Mouse (Mus musculus): ENCODE measurements around the gene Usp8. TPM values are rescaled to one million over a fixed set of nuclear protein-coding genes. Genes with fewer than 3 reads are reported as not detected.
A peak's percentile ranks its signal among the peaks of the same experiment; 100 is the strongest.

Gene Usp8
- total and polyA plus RNA-seq, 3 experiments = 24.1 to 41.5 (median 24.2) TPM

DNA sequence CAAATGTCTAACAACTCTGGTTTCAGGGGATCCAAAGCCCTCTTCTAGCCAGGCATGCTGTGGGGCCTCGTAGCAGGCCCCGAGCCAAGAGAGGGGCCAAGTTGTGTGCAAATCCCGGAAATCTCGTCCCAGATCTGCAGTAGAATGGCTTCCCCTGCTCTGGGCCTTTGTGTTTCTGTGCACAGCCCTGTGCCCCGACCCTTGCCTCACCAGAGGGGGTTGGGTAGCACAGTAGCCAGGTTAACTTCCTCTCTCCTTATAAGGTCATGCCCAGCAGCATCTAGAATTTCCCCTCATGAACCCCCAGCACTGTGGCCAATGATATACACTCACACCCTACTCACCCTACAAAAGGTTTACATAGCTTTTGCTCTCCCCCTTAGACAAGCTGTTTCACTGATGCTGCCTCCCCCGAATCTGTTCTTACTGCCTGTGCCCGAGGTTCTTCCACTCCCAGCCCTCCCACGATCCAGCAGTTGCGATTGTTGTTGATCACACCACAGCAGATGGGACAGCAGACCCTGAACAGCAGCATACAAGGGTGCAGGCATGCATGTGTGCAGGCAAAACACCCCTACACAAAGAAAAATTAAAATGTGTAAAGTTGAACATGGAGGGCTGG is 80.7 kb downstream of the Usp8 start:
- Histone ChIP-seq H3K4me2 (ENCODE audit: insufficient read depth, low read depth, poor library complexity, severe bottlenecking) (no peak overlapping the region), H3K9ac (ENCODE audit: insufficient read depth, low read depth) (no peak overlapping the region), H3K4me1 (ENCODE audit: control insufficient read depth in 1 of 2, insufficient read depth in 2 of 2) (peaks cover 0 to 3% of the 10 kb centered on the region in 2 experiments; a peak in 2 of 4 replicates), H3K27me3 (replicated peaks) (no peaks in the 10 kb centered on the region), H3K79me2 (replicated peaks; ENCODE audit: control insufficient read depth, extremely low read depth, insufficient read depth, poor library complexity, severe bottlenecking) (no peaks in the 10 kb centered on the region), H3K27ac (ENCODE audit: insufficient read depth, low read depth) (no peak overlapping the region), H3K36me3 (replicated peaks in 1 of 2; ENCODE audit: control insufficient read depth in 1 of 2, insufficient read depth in 1 of 2, low read length in 1 of 2) (peaks cover 10 to 22% of the 10 kb centered on the region in 2 experiments), H3K4me3 (replicated peaks in 1 of 3; ENCODE audit: low read depth in 2 of 3, low read length in 2 of 3, poor library complexity in 1 of 3) (no peak overlapping the region), H3K9me3 (replicated peaks; ENCODE audit: low read length) (no peaks in the 10 kb centered on the region)
- in situ Hi-C loops (cut with MboI; ENCODE audit: low pct_ligation_motif_present, low pct_unique_long_range_greater_than_20kb, low sequenced_read_pairs) (loop anchor here (10.0 kb wide), 2 partner anchors 193 to 217 kb away; partner anchors contain the start of gene Ap4e1), dilution Hi-C loops (cut with MboI; ENCODE audit: extremely low pct_ligation_motif_present, extremely low pct_unique_long_range_greater_than_20kb, low sequenced_read_pairs) (no loop called here)
- TF ChIP-seq JUND (conservative IDR thresholded peaks at IDR 0.05; ENCODE audit: low read depth, low read length) = no peak
- no peak for TF ChIP-seq SMC3 (IDR thresholded peaks at IDR 0.05; ENCODE audit: low read depth, low read length)
- TF ChIP-seq TCF12 (IDR thresholded peaks at IDR 0.05; ENCODE audit: low read depth, low read length) = no peak
- no peak for TF ChIP-seq MAFK (IDR thresholded peaks at IDR 0.05; ENCODE audit: insufficient replicate concordance, low read length)
- no peak for TF ChIP-seq CTCF (conservative IDR thresholded peaks at IDR 0.05 in 1 of 2, IDR thresholded peaks at IDR 0.05 in 1 of 2; ENCODE audit: low read depth in 2 of 2, low read length in 2 of 2)
- TF ChIP-seq ZKSCAN1 (IDR thresholded peaks at IDR 0.05; ENCODE audit: borderline replicate concordance, low read depth, low read length) = no peak
- no peak for TF ChIP-seq GABPA (IDR thresholded peaks at IDR 0.05; ENCODE audit: insufficient replicate concordance, low read depth, low read length)
- no peak for TF ChIP-seq MAX (IDR thresholded peaks at IDR 0.05; ENCODE audit: low read length)
- TF ChIP-seq USF1 (IDR thresholded peaks at IDR 0.05; ENCODE audit: low read depth, low read length) = no peak
- no peak for TF ChIP-seq ZNF384 (IDR thresholded peaks at IDR 0.05; ENCODE audit: low read depth, low read length)
- no peak for TF ChIP-seq BHLHE40 (IDR thresholded peaks at IDR 0.05; ENCODE audit: low read depth, low read length)
- no peak for TF ChIP-seq E2F4 (IDR thresholded peaks at IDR 0.05; ENCODE audit: insufficient replicate concordance, low read depth, low read length)
- TF ChIP-seq NRF1 (IDR thresholded peaks at IDR 0.05; ENCODE audit: low read depth, low read length) = no peak
- TF ChIP-seq MAZ (IDR thresholded peaks at IDR 0.05; ENCODE audit: low read depth, low read length) = no peak
- no peak for TF ChIP-seq IRF4 (IDR thresholded peaks at IDR 0.05; ENCODE audit: low read depth, low read length)
- no peak for DNase-seq (ENCODE audit: extremely low read depth)

DNA sequence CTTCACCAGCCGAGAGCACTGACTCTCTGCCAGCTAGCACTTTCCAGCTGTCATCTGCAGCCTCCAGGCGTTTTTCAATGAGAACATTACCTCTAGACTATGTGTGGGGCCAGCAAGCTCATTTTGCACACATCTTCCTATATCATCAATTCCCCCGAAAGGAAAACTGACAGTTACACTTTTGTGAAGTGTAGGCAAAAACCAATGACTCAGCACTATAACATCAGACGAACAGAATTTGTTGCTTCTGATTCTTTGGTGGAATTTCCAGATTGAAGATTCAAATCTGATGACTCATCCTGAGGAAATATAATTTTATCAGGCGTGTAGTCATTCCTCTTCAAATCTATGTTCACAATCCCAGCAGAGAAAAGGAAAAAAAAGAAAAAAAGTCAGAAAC is 85.5 kb downstream of the Usp8 start:
- DNase-seq (ENCODE audit: extremely low read depth) = no peak
- dilution Hi-C loops (cut with MboI; ENCODE audit: extremely low pct_ligation_motif_present, extremely low pct_unique_long_range_greater_than_20kb, low sequenced_read_pairs) (no loop called here), in situ Hi-C loops (cut with MboI; ENCODE audit: low pct_ligation_motif_present, low pct_unique_long_range_greater_than_20kb, low sequenced_read_pairs) (no loop called here)
- no peak for TF ChIP-seq USF2 (conservative IDR thresholded peaks at IDR 0.05; ENCODE audit: low read depth, low read length)
- TF ChIP-seq MAFK (IDR thresholded peaks at IDR 0.05; ENCODE audit: insufficient replicate concordance, low read length) = peak; percentile 70; the same call in 1 of the 2 replicates
- TF ChIP-seq E2F4 (IDR thresholded peaks at IDR 0.05; ENCODE audit: insufficient replicate concordance, low read depth, low read length) = no peak
- TF ChIP-seq CTCF (conservative IDR thresholded peaks at IDR 0.05 in 1 of 2, IDR thresholded peaks at IDR 0.05 in 1 of 2; ENCODE audit: low read depth in 2 of 2, low read length in 2 of 2) = no peak
- Histone ChIP-seq H3K27ac (ENCODE audit: insufficient read depth, low read depth) (no peak overlapping the region), H3K4me2 (ENCODE audit: insufficient read depth, low read depth, poor library complexity, severe bottlenecking) (no peak overlapping the region), H3K36me3 (replicated peaks in 1 of 2; ENCODE audit: control insufficient read depth in 1 of 2, insufficient read depth in 1 of 2, low read length in 1 of 2) (peaks cover 23 to 62% of the 10 kb centered on the region in 2 experiments), H3K9me3 (replicated peaks; ENCODE audit: low read length) (no peaks in the 10 kb centered on the region), H3K9ac (ENCODE audit: insufficient read depth, low read depth) (no peak overlapping the region), H3K4me1 (ENCODE audit: control insufficient read depth in 1 of 2, insufficient read depth in 2 of 2) (no peaks in the 10 kb centered on the region; a peak in 1 of 4 replicates), H3K27me3 (replicated peaks) (no peaks in the 10 kb centered on the region), H3K79me2 (replicated peaks; ENCODE audit: control insufficient read depth, extremely low read depth, insufficient read depth, poor library complexity, severe bottlenecking) (no peaks in the 10 kb centered on the region), H3K4me3 (replicated peaks in 1 of 3; ENCODE audit: low read depth in 2 of 3, low read length in 2 of 3, poor library complexity in 1 of 3) (no peak overlapping the region)

Measured in CH12.LX (cell line).